Mouse (Mus musculus): Measurements from ENCODE around the gene Ccl11.

Ccl11 gene

GRCm38 (mm10) chr11:82057646-82058045, at the start of gene Ccl11:
Gene Ccl11, plus strand, starts transcription at chr11:82057823.
- DNase-seq (ENCODE audit: extremely low read depth, low read depth, low spot score): no peak

- no peak for DNase-seq (ENCODE audit: extremely low read depth, low read depth, low spot score)
Measured at GRCm38 (mm10) chr11:82010115-82010514, 47.5 kb upstream of the Ccl11 start.

DNA sequence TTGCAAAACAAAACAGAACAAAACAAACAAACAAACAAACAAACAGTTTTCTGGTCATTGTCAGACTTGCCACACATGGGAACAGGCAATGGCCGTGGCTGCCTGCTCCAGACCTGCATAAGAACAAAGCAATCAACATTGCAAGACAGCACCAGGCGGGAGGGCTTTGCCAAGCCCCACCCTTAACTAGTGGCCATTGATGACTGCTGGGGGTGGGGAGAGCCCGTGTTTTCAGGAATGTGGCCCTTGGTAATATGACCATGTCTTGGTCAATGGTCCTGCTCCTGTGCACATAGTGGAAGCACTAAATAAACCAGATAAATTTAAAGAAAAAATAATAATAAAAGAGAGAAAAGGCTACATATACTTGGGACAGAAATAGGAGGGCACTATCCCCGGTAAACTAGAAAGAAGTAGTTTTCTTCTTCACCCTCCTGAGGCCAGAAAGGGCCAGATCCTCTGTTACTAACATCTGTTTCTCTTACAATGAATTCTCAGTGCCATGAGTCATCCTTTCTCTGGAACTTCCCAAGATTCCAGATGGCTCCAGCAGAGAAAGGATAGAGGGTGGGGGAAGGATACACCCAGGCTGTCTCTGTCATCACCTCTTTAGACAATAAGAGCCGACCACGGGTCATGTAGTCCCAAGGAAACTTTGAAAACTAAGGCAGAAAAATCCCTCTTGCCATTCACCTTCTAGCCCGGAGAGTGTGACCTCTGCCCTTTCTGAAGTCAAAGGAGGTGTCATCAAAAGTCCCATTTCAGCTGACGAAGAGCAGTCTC, 46.0 kb upstream of the Ccl11 start:
- DNase-seq (ENCODE audit: extremely low read depth, low read depth, low spot score): no peak

GRCm38 (mm10) chr11:82013756-82014155, 43.9 kb upstream of the Ccl11 start:
- no peak for DNase-seq (ENCODE audit: extremely low read depth, low read depth, low spot score)

GRCm38 (mm10) chr11:82015066-82015465, 42.6 kb upstream of the Ccl11 start:
- no peak for DNase-seq (ENCODE audit: extremely low read depth, low read depth, low spot score)

DNA sequence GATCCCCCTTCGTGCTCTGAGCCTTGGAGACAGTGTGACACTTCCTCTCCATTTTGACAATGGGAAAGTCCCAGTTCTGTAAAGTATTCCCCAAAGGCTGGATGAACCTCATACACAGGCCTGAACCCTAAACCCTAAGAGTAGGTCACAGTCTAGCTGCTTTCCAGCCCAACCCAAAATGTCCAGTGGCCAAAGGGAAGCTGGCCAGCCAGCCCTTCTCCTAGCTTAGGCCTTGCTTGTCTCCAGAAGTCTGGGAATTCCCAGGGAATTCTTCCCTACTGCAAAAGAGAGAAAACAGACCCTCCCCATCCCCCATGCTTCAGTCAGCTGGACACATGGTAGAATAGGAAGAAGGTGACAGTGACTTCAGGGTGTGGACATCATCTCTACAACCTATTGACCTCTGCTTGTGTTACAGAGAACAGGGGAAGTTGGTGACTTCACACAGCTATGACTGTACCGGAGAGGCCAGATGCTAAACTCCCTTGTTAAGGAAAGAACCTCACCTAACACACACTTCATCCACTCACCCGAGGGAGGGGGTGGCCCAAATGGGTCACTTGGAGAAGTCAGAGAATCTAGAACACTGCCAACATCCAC, 41.3 kb upstream of the Ccl11 start:
- DNase-seq (ENCODE audit: extremely low read depth, low read depth, low spot score): no peak

DNA sequence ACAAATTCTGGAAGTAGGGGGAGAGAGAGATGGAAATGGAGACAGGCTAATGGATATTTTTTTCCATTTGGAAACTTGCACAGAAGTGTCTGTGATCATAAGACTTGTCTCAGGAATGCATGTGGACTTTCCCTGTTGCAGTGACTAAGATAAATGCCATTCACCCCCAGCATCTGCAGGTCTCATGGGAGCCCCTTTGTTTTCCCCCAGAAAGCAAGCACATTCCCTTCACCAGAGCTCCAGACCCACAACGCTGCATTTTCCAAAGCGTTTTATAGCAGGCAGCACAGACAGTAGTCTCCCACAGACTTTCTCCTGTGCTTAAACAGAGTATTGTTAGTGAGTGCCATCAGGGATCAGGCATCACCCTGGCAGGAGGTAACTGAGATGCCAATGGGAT, 38.2 kb upstream of the Ccl11 start:
- no peak for DNase-seq (ENCODE audit: extremely low read depth, low read depth, low spot score)

DNA sequence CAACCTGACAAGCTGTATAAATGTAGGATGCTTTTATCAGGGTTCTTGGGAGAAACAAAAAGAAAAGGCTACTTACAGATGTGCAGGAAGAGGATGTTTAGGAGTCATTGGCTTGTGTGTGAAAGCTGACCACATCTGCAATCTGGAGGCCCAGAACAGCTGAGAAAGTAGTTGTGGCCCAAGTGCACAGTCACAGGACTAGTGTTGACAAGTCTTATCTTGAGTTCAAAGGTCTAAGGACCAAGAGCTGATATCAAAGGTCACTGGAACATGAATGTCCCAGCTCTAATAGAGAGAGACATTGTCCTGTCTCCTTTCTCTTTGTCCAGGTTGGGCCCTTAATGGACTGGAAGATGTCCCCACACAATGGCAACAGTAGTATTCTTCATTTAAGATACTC, 37.8 kb upstream of the Ccl11 start:
- DNase-seq (ENCODE audit: extremely low read depth, low read depth, low spot score): no peak

GRCm38 (mm10) chr11:82021406-82021805, 36.2 kb upstream of the Ccl11 start:
- DNase-seq (ENCODE audit: extremely low read depth, low read depth, low spot score): no peak

DNA sequence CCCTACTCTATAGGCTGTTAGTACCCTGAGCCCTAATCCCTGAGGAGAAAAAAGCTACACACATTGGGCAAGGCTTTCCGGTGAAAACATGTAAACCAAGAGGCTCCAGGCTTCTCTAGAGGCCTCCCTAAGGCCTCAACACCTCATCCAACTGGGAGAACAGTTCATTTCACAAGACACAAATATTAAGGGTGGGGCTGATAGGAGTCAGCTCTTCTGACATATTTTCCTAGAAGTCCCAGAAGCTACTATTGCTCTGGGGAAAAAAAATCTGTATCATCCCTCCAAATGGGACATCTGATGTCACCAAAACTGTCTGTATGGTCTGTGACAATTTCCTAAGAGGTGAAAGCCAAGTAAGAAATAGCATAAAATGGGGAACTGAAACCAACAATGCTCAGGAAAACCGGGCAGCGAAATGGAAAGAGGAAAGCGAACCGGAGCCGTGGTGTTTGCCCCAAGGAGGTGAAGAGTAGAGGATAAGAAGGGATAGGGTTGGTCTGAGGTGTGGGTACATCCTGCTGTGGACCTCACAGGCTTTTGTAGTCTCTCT, 35.0 kb upstream of the Ccl11 start:
- no peak for DNase-seq (ENCODE audit: extremely low read depth, low read depth, low spot score)

GRCm38 (mm10) chr11:82023769-82024168, 33.9 kb upstream of the Ccl11 start:
- no peak for DNase-seq (ENCODE audit: extremely low read depth, low read depth, low spot score)

- DNase-seq (ENCODE audit: extremely low read depth, low read depth, low spot score): no peak
Measured at GRCm38 (mm10) chr11:82030171-82030570, 27.5 kb upstream of the Ccl11 start.

DNA sequence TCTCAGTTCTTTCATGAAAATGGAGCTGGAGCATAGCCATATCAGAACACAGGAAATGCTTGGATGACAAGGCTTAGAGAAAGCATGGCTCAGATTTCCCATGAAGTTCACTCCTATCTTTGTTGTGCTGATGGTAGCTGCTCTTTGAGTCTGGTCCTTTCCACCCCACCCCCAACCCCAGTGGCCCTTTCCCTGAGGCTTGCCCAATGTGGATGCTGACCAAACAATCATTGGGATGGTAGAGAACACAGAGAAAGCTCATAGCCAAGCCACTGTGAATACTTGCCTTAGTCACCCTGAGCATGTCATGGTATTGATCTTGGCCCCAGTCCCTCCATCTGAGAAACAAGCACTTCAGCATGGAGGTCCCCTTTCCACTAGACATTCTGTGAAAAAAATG, 25.5 kb upstream of the Ccl11 start:
- DNase-seq (ENCODE audit: extremely low read depth, low read depth, low spot score): no peak

DNA sequence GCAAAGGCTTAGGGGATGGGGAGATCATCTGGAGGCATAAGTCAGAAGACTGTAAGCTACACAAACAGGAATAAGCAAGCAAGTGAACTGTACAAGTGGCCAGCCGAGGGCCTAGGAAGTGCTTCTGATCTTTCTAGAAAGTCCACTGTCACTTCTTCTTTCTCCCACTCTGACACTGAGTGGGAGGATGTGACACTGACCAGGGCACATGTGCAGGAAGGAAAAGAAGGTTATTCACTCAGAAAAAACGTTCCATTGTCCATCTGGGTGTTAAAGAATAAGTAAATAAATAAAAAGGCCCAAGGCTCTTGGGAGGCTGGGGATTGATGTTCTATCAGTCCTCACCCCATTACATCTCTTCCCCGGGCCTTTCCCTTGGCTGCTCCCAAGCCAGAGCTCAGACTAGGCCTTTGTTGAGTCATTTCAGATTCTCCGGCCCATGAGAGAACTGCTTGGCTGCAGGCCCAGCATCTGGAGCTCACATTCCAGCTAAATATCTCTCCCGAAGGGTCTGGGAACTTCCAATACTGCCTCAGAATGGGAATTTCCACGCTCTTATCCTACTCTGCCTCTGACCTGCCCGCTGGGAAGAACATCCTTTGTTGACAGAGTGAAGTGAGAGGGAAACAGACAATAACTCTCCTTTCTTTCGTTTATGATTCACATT, 24.8 kb upstream of the Ccl11 start:
- no peak for DNase-seq (ENCODE audit: extremely low read depth, low read depth, low spot score)

DNA sequence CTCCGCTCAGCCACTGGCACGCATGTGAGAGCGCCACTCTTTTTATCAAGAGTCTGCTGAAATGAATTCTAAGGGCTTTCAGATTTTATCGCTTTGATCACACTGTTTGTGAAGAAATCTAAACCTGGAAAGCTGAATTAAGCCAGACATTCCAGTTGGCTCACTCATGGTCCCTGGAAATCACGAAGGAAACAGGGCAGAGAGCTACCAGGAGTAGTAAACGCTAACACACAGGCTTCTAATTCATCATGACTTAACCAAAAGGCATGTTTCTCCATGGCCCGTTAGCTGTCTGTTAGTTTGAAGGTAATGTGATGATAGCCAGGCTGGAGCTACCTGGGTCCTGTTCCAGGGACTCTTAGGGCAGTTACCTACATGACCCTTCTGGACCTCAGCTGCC, 23.2 kb upstream of the Ccl11 start:
- no peak for DNase-seq (ENCODE audit: extremely low read depth, low read depth, low spot score)

DNA sequence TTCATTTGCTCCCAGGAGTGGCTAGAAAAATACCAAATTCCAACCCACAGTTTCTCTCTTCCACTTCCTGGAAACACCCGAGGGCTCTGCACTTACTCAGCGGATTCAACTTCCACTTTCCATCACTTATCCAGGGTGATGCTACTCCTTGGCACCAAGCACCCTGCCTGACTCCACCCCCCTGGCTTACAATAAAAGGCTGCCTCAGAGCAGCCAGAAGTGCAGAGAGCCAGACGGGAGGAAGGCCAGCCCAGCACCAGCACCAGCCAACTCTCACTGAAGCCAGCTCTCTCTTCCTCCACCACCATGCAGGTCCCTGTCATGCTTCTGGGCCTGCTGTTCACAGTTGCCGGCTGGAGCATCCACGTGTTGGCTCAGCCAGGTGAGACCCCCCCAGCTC, 22.3 kb upstream of the Ccl11 start, which contains the start of gene Ccl2:
TSS of gene Ccl2 (plus strand) at position 216 of the 400 bp plus-strand sequence.
- no peak for DNase-seq (ENCODE audit: extremely low read depth, low read depth, low spot score)

- DNase-seq (ENCODE audit: extremely low read depth, low read depth, low spot score): no peak
Measured at GRCm38 (mm10) chr11:82035857-82036256, 21.8 kb upstream of the Ccl11 start.

DNA sequence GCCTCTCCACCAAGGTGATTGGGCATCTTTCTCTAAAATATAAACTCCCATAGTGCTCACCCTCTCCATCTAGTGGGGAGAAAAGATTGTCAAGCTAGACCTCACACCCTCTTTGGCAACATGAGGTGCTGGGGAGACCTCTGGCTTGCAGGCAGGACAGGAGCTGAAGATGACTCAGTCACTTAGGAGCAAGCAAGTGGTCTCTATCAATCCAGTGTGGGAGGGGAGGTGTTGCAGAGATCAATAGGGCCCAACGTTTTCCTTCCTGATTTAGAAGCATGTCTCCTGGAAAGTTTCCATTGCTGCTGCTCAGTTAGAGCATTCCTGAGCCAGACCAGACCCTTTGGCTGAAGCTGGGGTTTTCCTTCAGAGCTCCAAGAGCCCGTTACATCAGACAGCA, 19.1 kb upstream of the Ccl11 start, which contains the start of gene Gm17268:
TSS of gene Gm17268 (minus strand) at position 28 of the 400 bp plus-strand sequence.
- DNase-seq (ENCODE audit: extremely low read depth, low read depth, low spot score): no peak

GRCm38 (mm10) chr11:82039132-82039660, 18.4 kb upstream of the Ccl11 start:
- DNase-seq (ENCODE audit: extremely low read depth, low read depth, low spot score): peak; percentile 30

- no peak for DNase-seq (ENCODE audit: extremely low read depth, low read depth, low spot score)
Measured at GRCm38 (mm10) chr11:82041671-82042080, 15.9 kb upstream of the Ccl11 start.

GRCm38 (mm10) chr11:82045471-82045870, 12.2 kb upstream of the Ccl11 start, which contains the start of gene Ccl7:
Gene Ccl7, plus strand, starts transcription at chr11:82045712.
- DNase-seq (ENCODE audit: extremely low read depth, low read depth, low spot score): peak; percentile 23
